8 mouse cellular contexts compared by ENCODE assay signal in the genomic region with DNA sequence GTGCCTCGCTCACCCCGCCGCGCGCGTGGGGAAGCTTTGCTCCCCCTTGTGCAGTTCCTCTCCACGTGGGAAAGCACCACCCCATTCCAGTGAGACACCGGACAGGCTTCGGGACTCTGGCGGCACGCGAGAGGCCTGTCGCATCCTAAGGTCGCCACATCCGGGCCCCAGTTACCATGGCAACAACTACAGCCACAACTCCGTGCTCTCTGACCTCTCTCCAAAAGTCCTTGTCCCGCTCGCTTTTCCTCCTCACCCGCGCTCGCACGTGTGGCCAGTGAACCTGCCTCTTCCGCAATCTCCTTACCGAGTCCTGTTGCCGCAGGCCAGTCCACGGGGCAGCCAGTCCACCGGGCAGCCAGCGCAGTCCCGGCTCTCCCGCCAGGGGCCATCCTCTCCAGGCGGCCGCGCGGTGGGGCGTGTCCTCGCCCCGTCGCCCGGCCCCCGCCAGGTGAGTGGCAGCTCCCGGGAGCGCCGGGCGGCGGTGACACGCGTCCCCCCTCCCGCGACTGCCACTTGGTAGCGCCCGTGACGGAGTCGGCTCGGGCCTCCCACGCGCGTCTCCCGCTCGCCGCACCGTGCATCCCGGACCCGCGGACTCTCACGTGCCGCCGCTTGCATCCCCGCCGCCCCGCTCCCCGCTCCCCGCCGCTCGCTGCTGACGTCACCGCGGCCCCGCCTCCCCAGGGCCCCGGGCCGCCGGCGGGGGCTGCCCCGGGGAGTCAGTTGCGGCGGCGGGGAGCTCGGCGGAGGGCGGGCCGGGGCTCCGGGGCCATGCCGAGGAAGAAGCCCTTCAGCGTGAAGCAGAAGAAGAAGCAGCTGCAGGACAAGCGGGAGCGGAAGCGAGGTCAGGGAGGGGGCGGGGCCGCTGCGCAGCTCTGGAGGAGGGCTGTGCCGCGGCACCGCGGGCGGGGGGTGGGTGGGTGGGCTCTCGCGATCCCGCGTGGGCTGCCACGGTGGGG. TPM values are rescaled to one million over a fixed set of nuclear protein-coding genes. Genes with fewer than 3 reads are reported as not detected.
DNase-seq lines count a peak whose midpoint lies in the region; ATAC-seq and TF ChIP-seq lines count a peak whose summit lies in the region.

A gene (plus strand): TSS at position 451 of the 962 bp plus-strand sequence.
A gene (minus strand): TSS at position 836 of the 962 bp plus-strand sequence.

- no peak; the same call in 1 of the 2 replicates for TF ChIP-seq CTCF in midbrain, postnatal 0 days (IDR thresholded peaks at IDR 0.05)

- no peaks in the 10 kb centered on the region for H3K27me3 ChIP-seq in embryonic facial prominence, embryonic 14.5 days (replicated peaks; ENCODE audit: control insufficient read depth, insufficient read depth, low read length)
- no peaks in the 10 kb centered on the region for H3K27me3 ChIP-seq in limb, embryonic 14.5 days (ENCODE audit: control insufficient read depth, insufficient read depth, low read length)
- H3K27me3 ChIP-seq in midbrain, postnatal 0 days (ENCODE audit: insufficient read depth, low read length): no peaks in the 10 kb centered on the region

- no peak for TF ChIP-seq POLR2A in limb, embryonic 14.5 days (IDR thresholded peaks at IDR 0.05; ENCODE audit: borderline replicate concordance, extremely low read depth, insufficient read depth, insufficient read length)

- H3K4me3 ChIP-seq in embryonic facial prominence, embryonic 14.5 days (ENCODE audit: low read depth, low read length): peak within 1 kb of the TSS; percentile 90
- H3K4me3 ChIP-seq in limb, embryonic 14.5 days (replicated peaks; ENCODE audit: low read length): peak within 1 kb of the TSS; percentile 58
- H3K4me3 ChIP-seq in midbrain, postnatal 0 days (ENCODE audit: low read depth, low read length): peak within 1 kb of the TSS; percentile 89

- DNase-seq in 3T3-L1 (ENCODE audit: low read depth, low spot score): peak; percentile 96
- DNase-seq in adrenal gland, postnatal 4 days (ENCODE audit: low spot score in 2 of 2): peak; percentile 68 to 92
- DNase-seq in embryonic facial prominence, embryonic 14.5 days (ENCODE audit: low spot score): peak; percentile 95
- DNase-seq in heart, adult 8-10 months (ENCODE audit: low spot score): peak; percentile 91
- DNase-seq in kidney, adult 9 months: peak; percentile 96
- DNase-seq in limb, embryonic 14.5 days (ENCODE audit: low spot score): peak; percentile 91
- DNase-seq in midbrain, postnatal 0 days (ENCODE audit: low spot score): peak; percentile 93
- peak; percentile 65 to 75 for DNase-seq in spleen, postnatal 14 days (ENCODE audit: low spot score in 2 of 2)

- no peaks in the 10 kb centered on the region for H3K9me3 ChIP-seq in embryonic facial prominence, embryonic 14.5 days (ENCODE audit: control insufficient read depth, low read length)
- H3K9me3 ChIP-seq in limb, embryonic 14.5 days (ENCODE audit: control insufficient read depth, low read length): no peaks in the 10 kb centered on the region
- H3K9me3 ChIP-seq in midbrain, postnatal 0 days (ENCODE audit: low read length): no peaks in the 10 kb centered on the region

- WGBS in embryonic facial prominence, embryonic 14.5 days: under 1% methylated on average over 49 of the region's 109 CpGs
- under 1% methylated on average over 51 of the region's 109 CpGs for whole genome bisulfite sequencing in limb, embryonic 14.5 days
- WGBS in midbrain, postnatal 0 days: under 1% methylated on average over 94 of the region's 109 CpGs

- ATAC-seq in embryonic facial prominence, embryonic 14.5 days (ENCODE audit: low read depth): peak; percentile 89
- peak; percentile 84 for ATAC-seq in limb, embryonic 14.5 days (ENCODE audit: low FRiP score, low read depth)
- peak; percentile 82 for ATAC-seq in midbrain, postnatal 0 days (ENCODE audit: low FRiP score)

- peak within 1 kb of the TSS; percentile 68 for H3K4me2 ChIP-seq in embryonic facial prominence, embryonic 14.5 days (ENCODE audit: low read depth, low read length)
- peak within 1 kb of the TSS; percentile 73 for H3K4me2 ChIP-seq in limb, embryonic 14.5 days (replicated peaks; ENCODE audit: low read depth, low read length, severe bottlenecking)
- H3K4me2 ChIP-seq in midbrain, postnatal 0 days (ENCODE audit: low read depth, low read length, poor library complexity, severe bottlenecking): peak within 1 kb of the TSS; percentile 67

- H3K36me3 ChIP-seq in embryonic facial prominence, embryonic 14.5 days (ENCODE audit: control insufficient read depth, insufficient read depth, low read length): peaks cover 55% of the 10 kb centered on the region
- H3K36me3 ChIP-seq in limb, embryonic 14.5 days (ENCODE audit: control insufficient read depth, insufficient read depth, low read length): peaks cover 33% of the 10 kb centered on the region
- H3K36me3 ChIP-seq in midbrain, postnatal 0 days (ENCODE audit: insufficient read depth, low read length): peaks cover 17% of the 10 kb centered on the region

- peak within 1 kb of the TSS; percentile 98 for H3K27ac ChIP-seq in embryonic facial prominence, embryonic 14.5 days (replicated peaks; ENCODE audit: low read depth, low read length)
- peak within 1 kb of the TSS; percentile 95 for H3K27ac ChIP-seq in limb, embryonic 14.5 days (replicated peaks; ENCODE audit: low read depth, low read length)
- peak within 1 kb of the TSS; percentile 98 for H3K27ac ChIP-seq in midbrain, postnatal 0 days (ENCODE audit: low read depth, low read length)

- 0 out of 2 replicates have a peak, but pooled peaks cover 3% of the 10 kb centered on the region for H3K4me1 ChIP-seq in embryonic facial prominence, embryonic 14.5 days (ENCODE audit: control insufficient read depth, insufficient read depth, low read length)
- H3K4me1 ChIP-seq in limb, embryonic 14.5 days (ENCODE audit: control insufficient read depth, insufficient read depth, low read length): peaks cover 11% of the 10 kb centered on the region; the same call in 1 of the 2 replicates
- H3K4me1 ChIP-seq in midbrain, postnatal 0 days (ENCODE audit: insufficient read depth, low read length): peaks cover 14% of the 10 kb centered on the region

- peak within 1 kb of the TSS; percentile 81 for H3K9ac ChIP-seq in embryonic facial prominence, embryonic 14.5 days (ENCODE audit: low read depth, low read length)
- H3K9ac ChIP-seq in limb, embryonic 14.5 days (ENCODE audit: low read depth, low read length, severe bottlenecking): peak within 1 kb of the TSS; percentile 82
- peak within 1 kb of the TSS; percentile 88 for H3K9ac ChIP-seq in midbrain, postnatal 0 days (replicated peaks; ENCODE audit: low read length, poor library complexity, severe bottlenecking)

RNA-seq across cellular contexts. Expression of the first gene that starts in this region (rescaled TPM):
- total RNA-seq in adrenal gland, postnatal 4 days (2021): 10 to 100 TPM; 61.1 to 64.2 TPM
- polyA plus RNA-seq in embryonic facial prominence, embryonic 14.5 days (2014; fragmentation: Nextera tagmentation; extraction: Ambion mirVana): 39.9 and 46.3 TPM in 2 replicates
- 10 to 100 TPM; 32.1 to 41.0 (median 35.1) TPM for total RNA-seq in heart, adult 8-10 months (2022)
- polyA plus RNA-seq in limb, embryonic 14.5 days (2012; rRNA removed): 37.7 and 41.8 TPM in 2 replicates
- polyA plus RNA-seq in limb, embryonic 14.5 days (2014; fragmentation: Nextera tagmentation; extraction: Ambion mirVana): 43.4 and 49.5 TPM in 2 replicates
- total RNA-seq in midbrain, postnatal 0 days (2014; rRNA removed): 94.9 and 117 TPM in 2 replicates
- polyA plus RNA-seq in midbrain, postnatal 0 days (2015; fragmentation: Nextera tagmentation; extraction: Ambion mirVana): 80.8 and 82.8 TPM in 2 replicates

RNA-seq across cellular contexts. Expression of the second gene that starts in this region (rescaled TPM):
- 10 to 100 TPM; 40.9 to 44.2 TPM for total RNA-seq in adrenal gland, postnatal 4 days (2021)
- 31.5 and 33.7 TPM in 2 replicates for polyA plus RNA-seq in embryonic facial prominence, embryonic 14.5 days (2014; fragmentation: Nextera tagmentation; extraction: Ambion mirVana)
- 1 to 10 TPM; 2.0 to 4.0 (median 2.9) TPM for total RNA-seq in heart, adult 8-10 months (2022)
- 57.8 and 62.8 TPM in 2 replicates for polyA plus RNA-seq in limb, embryonic 14.5 days (2012; rRNA removed)
- 33.3 and 34.7 TPM in 2 replicates for polyA plus RNA-seq in limb, embryonic 14.5 days (2014; fragmentation: Nextera tagmentation; extraction: Ambion mirVana)
- 43.9 and 57.8 TPM in 2 replicates for total RNA-seq in midbrain, postnatal 0 days (2014; rRNA removed)
- 97.0 and 100 TPM in 2 replicates for polyA plus RNA-seq in midbrain, postnatal 0 days (2015; fragmentation: Nextera tagmentation; extraction: Ambion mirVana)

Comparison
In these comparisons a context has a peak if more than half of its experiments do, and no peak if none do; other contexts are left out.
1. Peak in every context shown above with its lines: DNase-seq, ATAC-seq, H3K4me3 ChIP-seq and H3K27ac ChIP-seq.